Mouse (Mus musculus) cerebellum, postnatal 25 days (tissue): ENCODE measurements around the gene Il16.
A peak's percentile ranks its signal among the peaks of the same experiment; 100 is the strongest.

Source experiments
- DNase-seq, 2 experiments: peaks; one replicate each; pipeline ENCODE4 v3.0.0; 2021; ENCODE audit warnings: mixed read lengths in 2 of 2

The Il16 gene

DNA sequence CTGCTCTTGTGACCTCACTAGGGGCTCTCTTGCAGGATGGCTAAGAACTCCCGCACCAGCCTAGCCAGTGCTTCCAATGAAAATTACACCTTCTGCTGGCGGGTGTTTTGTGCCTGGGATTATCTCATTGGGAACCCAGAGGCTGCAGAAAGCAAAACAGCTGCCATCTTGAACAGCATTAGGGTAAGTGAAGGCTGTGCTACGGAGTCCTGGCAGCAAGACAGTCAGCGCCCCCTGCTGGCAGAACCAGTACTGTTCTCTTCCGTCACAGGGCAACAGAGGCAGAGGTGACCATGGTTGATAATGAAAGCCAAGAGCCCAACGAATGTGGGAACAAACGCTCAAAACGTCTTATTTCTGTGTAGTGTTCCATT, 145.6 kb downstream of the Il16 start:
- peak; percentile 37 to 67 for DNase-seq

DNA sequence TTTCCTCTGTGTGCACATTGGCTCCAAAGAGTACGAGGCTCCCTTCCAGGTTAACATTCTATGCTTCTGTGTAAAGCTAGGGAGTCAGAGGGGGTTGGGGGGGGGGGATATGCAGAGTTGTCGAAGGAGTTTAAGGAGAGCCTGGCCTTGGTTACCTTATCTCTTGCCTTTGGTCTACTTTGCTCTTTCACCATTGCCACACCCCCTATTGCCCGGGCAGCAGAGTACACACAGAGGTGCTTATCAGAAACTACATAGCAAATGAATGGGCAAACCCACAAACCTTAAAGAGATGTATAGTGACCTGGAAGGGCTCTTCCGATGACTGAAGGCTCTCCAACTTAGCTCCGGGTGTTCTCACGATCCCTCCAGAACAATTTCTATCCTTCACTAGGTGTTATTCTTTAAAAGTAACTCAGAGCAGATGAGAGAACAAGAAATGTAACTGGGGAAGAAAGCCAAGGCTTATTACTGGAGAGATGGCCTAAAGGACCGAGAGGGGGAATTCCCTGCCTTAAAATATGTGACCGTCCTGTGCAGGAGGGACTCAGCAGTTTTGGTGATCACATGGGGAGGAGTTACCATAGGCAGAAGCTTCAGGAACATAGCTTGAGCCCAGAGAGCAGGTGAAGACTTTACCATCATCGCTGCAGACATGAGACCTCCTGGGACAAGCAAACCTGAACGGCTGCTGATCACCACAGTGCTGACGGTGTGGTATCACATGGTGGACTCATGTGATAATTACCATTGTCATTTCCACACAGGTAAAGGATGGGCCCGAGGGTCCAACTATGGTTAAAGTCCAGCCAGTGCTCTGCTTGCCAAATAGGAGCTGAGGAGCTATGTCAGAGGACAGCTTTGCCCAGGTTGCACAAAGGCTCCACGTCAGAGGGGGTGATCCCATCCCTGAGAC, 146.3 kb downstream of the Il16 start:
- no peak for DNase-seq

DNA sequence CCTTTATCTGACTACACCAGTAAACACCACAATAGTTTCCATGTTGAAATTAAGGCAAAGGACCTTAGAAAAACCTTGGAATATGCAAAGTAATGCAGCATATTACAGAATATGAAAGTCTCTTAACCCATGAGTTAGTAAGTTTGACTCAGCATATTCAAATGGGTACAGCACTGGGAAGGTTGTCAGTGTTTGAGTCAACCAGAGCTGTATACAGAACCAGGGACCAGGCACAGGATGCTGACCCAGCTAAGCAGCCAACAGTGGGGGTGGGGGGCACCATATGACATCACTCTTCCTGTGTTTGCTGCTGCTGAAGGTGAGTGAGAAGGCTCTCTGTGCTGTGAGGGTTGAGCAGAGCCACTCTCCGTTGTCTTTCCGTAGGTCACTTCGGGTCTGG, 148.5 kb downstream of the Il16 start:
- DNase-seq = no peak

DNA sequence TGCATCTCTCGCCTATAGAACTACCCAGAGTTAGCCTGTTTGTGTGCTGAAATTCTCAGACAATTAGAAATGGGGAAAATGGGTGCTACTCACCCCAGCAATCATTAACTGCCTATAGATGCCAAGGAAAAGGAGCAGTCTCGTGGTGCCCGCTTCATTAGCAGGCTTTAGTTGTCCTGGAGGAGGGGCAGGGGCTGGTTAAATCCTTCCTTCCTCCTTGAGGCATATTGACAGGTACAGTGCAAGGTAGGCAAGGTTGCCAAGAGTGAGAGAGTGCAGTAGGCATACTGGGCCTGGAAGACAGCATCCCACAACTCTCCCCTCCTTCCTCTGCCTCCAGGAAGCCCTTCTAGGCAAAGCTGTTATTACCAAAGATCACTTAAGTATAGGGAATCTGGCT, 151.5 kb downstream of the Il16 start:
- no peak for DNase-seq
